Mouse (Mus musculus): Measurements from ENCODE around the gene Sprr2j-ps.

DNA sequence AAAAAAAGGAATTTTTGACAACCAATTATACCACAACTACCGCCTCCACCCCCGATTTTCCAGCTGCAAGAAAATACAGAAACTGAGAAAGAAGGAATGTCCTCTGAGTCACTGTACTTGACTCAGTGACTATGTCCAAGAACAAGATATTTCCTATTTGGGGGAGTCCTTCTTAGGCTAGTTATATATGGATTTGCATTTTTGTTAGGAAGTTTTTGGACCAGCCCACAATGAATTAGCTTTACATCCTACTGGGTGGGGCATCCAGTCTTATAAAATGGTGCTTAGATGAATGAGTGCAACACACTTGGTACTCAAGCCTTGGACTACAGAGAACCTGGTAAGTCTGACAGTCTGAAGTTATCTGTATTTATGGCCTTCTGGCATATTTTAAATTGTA, 14.4 kb downstream of the Sprr2j-ps start, which contains the start of gene Sprr2k:
- TF ChIP-seq CTCF (IDR thresholded peaks at IDR 0.05; ENCODE audit: control insufficient read depth, insufficient read depth, insufficient replicate concordance, low read depth, low read length), result no peak
- TF ChIP-seq POLR2A (IDR thresholded peaks at IDR 0.05; ENCODE audit: control insufficient read depth, low read depth, low read length), result no peak

All from testis, adult 2 months (tissue).